In the genomic region with DNA sequence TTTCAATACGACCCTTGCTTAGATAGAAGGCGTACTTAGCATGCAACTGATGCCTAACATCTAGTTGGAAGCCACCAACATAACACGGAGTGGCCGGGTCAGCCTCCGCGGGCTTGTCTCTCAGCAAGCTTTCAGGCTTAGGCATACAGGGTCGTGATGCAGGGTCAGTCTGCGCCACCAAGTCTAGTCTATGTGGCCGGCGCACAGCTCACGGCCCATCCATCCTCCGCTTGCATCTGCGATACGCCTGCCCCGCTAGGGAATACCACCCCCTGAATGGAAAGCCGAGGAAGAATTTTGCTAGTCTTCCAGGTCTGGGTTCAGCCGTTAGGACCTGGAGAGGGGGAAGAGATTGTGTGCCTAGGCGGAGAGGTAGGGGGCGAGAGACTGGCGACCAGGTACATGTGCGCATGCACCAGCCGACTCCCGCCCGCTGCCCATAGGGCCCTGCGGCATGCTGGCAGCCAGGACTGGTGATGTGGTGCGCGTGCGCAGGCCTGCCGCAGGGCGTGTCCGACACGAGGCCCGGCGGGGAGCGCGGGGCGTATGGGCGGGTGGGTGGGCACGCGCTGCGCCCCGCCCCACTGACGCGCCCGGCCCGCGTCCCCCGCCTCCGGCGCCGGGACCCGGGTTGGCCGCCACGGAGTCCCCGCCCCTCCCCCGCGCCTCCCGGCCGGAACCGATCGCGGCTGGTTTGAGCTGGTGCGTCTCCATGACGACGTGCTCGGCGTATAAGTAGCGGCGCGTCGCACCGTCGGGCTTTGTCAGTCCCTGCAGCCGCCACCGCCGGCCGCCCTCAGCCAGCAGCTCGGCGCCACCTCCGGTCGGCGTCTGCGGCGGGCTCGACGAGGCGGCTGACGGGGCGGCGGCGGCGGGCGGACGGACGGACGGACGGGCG, we compare ENCODE assay signal across 8 mouse cellular contexts. TPM values are rescaled to one million over a fixed set of nuclear protein-coding genes. Genes with fewer than 3 reads are reported as not detected.
DNase-seq lines count a peak whose midpoint lies in the region; ATAC-seq lines count a peak whose summit lies in the region.

Gene Odc1 (plus strand): TSS at position 586 of the 898 bp plus-strand sequence.

- H3K36me3 ChIP-seq in heart, embryonic 13.5 days, result peaks cover 29% of the 10 kb centered on the region
- peaks cover 34% of the 10 kb centered on the region for H3K36me3 ChIP-seq in liver, embryonic 13.5 days
- peaks cover 8% of the 10 kb centered on the region for H3K36me3 ChIP-seq in stomach, embryonic 16.5 days (ENCODE audit: control insufficient read depth, insufficient read depth, low read length)

- DNase-seq in CD4-positive helper T cell, adult 2 months (ENCODE audit: low read depth, low spot score), result peak; percentile 98
- DNase-seq in brain, embryonic 18.5 days (ENCODE audit: low read depth, low spot score), result peak; percentile 92
- peak; percentile 99 for DNase-seq in kidney, postnatal 14 days
- DNase-seq in liver, embryonic 13.5 days, result peak; percentile 97
- DNase-seq in neural tube, embryonic 10.5 days (ENCODE audit: extremely low spot score, low spot score), result peak; percentile 100

- peak within 1 kb of the TSS; percentile 95 for H3K9ac ChIP-seq in heart, embryonic 13.5 days
- peak within 1 kb of the TSS; percentile 100 for H3K9ac ChIP-seq in liver, embryonic 13.5 days
- H3K9ac ChIP-seq in stomach, embryonic 16.5 days (ENCODE audit: low read length), result peak within 1 kb of the TSS; percentile 87

- ATAC-seq in erythroid progenitor cell, adult 5-6 weeks (replicated peaks; ENCODE audit: low FRiP score, poor library complexity, severe bottlenecking), result peak; percentile 87
- peak; percentile 92 for ATAC-seq in heart, embryonic 13.5 days (ENCODE audit: extremely low read depth, insufficient number of reproducible peaks, low FRiP score, low TSS enrichment)
- peak; percentile 93 for ATAC-seq in liver, embryonic 13.5 days (ENCODE audit: low read depth)
- peak; percentile 97 for ATAC-seq in stomach, embryonic 16.5 days (ENCODE audit: insufficient read depth, low FRiP score)

- H3K27ac ChIP-seq in heart, embryonic 13.5 days (replicated peaks), result peak within 1 kb of the TSS; percentile 92
- H3K27ac ChIP-seq in liver, embryonic 13.5 days, result peak within 1 kb of the TSS; percentile 95
- H3K27ac ChIP-seq in stomach, embryonic 16.5 days (ENCODE audit: low read length), result peak within 1 kb of the TSS; percentile 80

- peak within 1 kb of the TSS; percentile 98 for H3K4me3 ChIP-seq in heart, embryonic 13.5 days
- H3K4me3 ChIP-seq in liver, embryonic 13.5 days (replicated peaks), result peak within 1 kb of the TSS; percentile 100
- H3K4me3 ChIP-seq in stomach, embryonic 16.5 days (replicated peaks; ENCODE audit: low read length), result peak within 1 kb of the TSS; percentile 67

- no peaks in the 10 kb centered on the region for H3K9me3 ChIP-seq in heart, embryonic 13.5 days
- no peaks in the 10 kb centered on the region for H3K9me3 ChIP-seq in liver, embryonic 13.5 days (replicated peaks)
- no peaks in the 10 kb centered on the region for H3K9me3 ChIP-seq in stomach, embryonic 16.5 days (replicated peaks; ENCODE audit: control insufficient read depth, low read length)

- WGBS in heart, embryonic 13.5 days, result under 1% methylated on average over 88 of the region's 98 CpGs
- under 1% methylated on average over 85 of the region's 98 CpGs for WGBS in liver, embryonic 13.5 days (ENCODE audit: insufficient replicate concordance)
- under 1% methylated on average over 88 of the region's 98 CpGs for WGBS in stomach, embryonic 16.5 days

- peaks cover 19% of the 10 kb centered on the region for H3K4me1 ChIP-seq in heart, embryonic 13.5 days
- peaks cover 73% of the 10 kb centered on the region for H3K4me1 ChIP-seq in liver, embryonic 13.5 days (replicated peaks)
- peaks cover 2% of the 10 kb centered on the region; the same call in 1 of the 2 replicates for H3K4me1 ChIP-seq in stomach, embryonic 16.5 days (ENCODE audit: control insufficient read depth, insufficient read depth, low read length)

- peak within 1 kb of the TSS; percentile 74 for H3K4me2 ChIP-seq in heart, embryonic 13.5 days
- H3K4me2 ChIP-seq in liver, embryonic 13.5 days, result peak within 1 kb of the TSS; percentile 79
- H3K4me2 ChIP-seq in stomach, embryonic 16.5 days (ENCODE audit: low read depth, low read length), result peak within 1 kb of the TSS; percentile 74

- H3K27me3 ChIP-seq in heart, embryonic 13.5 days (replicated peaks), result 0 out of 2 replicates have a peak, but pooled peaks cover 7% of the 10 kb centered on the region
- no peaks in the 10 kb centered on the region for H3K27me3 ChIP-seq in liver, embryonic 13.5 days
- H3K27me3 ChIP-seq in stomach, embryonic 16.5 days (ENCODE audit: control insufficient read depth, insufficient read depth, low read length), result no peaks in the 10 kb centered on the region

RNA-seq across cellular contexts. Expression of gene Odc1, which starts in this region (rescaled TPM):
- total RNA-seq in erythroid progenitor cell, adult 5-6 weeks (2015; ENCODE audit: low replicate concordance), result 1,351 and 1,432 TPM in 2 replicates
- 1,739 and 2,218 TPM in 2 replicates for total RNA-seq in erythroid progenitor cell, adult 5-6 weeks (2017; ENCODE audit: low replicate concordance)
- polyA plus RNA-seq in heart, embryonic 13.5 days (2015; fragmentation: Nextera tagmentation; extraction: Ambion mirVana), result 142 and 152 TPM in 2 replicates
- polyA plus RNA-seq in liver, embryonic 13.5 days (2015; fragmentation: Nextera tagmentation; extraction: Ambion mirVana), result 465 and 535 TPM in 2 replicates
- 151 and 158 TPM in 2 replicates for polyA plus RNA-seq in stomach, embryonic 16.5 days (2015; fragmentation: Nextera tagmentation; extraction: Ambion mirVana)

Comparison
In these comparisons a context has a peak if more than half of its experiments do, and no peak if none do; other contexts are left out.
1. Peak in every context shown above with its lines: DNase-seq, ATAC-seq, H3K4me3 ChIP-seq and H3K27ac ChIP-seq.